Mouse (Mus musculus) heart, embryonic 13.5 days (tissue): ENCODE data around the gene Bcl7a. TPM values are rescaled to one million over a fixed set of nuclear protein-coding genes. Genes with fewer than 3 reads are reported as not detected.

Experiments
- ATAC-seq: fragments of 200-750 bp; cut with Nextera tagmentation; 2 replicates; pipeline ENCODE4 v1.8.0; 2017; ENCODE audit warnings: moderate TSS enrichment; ENCODE audit not compliant: insufficient number of reproducible peaks, low FRiP score, low TSS enrichment; ENCODE audit errors: extremely low read depth
- H3K27ac ChIP-seq: fragments of 300-500 bp; sonication (generic); replicated peaks from 2 replicates; pipeline ENCODE4 v1.5.1; 2015; ENCODE audit warnings: moderate library complexity, mild to moderate bottlenecking, inconsistent platforms
- H3K27me3 ChIP-seq: fragments of 300-500 bp; sonication (generic); replicated peaks from 2 replicates; pipeline ENCODE4 v1.6.1; 2015; ENCODE audit warnings: mild to moderate bottlenecking, inconsistent platforms
- H3K36me3 ChIP-seq: fragments of 300-500 bp; sonication (generic); 2 replicates; pipeline ENCODE4 v1.6.1; 2015; ENCODE audit warnings: mild to moderate bottlenecking, inconsistent platforms
- H3K4me1 ChIP-seq: fragments of 300-500 bp; sonication (generic); 2 replicates; pipeline ENCODE4 v1.6.1; 2015; ENCODE audit warnings: inconsistent platforms
- H3K4me2 ChIP-seq: fragments of 300-500 bp; sonication (generic); 2 replicates; pipeline ENCODE4 v1.6.1; 2015; ENCODE audit warnings: inconsistent platforms, mild to moderate bottlenecking, moderate library complexity
- H3K4me3 ChIP-seq: fragments of 300-500 bp; sonication (generic); 2 replicates; pipeline ENCODE4 v1.5.1; 2015; ENCODE audit warnings: moderate library complexity, mild to moderate bottlenecking, inconsistent platforms
- H3K9ac ChIP-seq: fragments of 300-500 bp; sonication (generic); 2 replicates; pipeline ENCODE4 v1.6.1; 2015; ENCODE audit warnings: inconsistent platforms, mild to moderate bottlenecking, moderate library complexity
- H3K9me3 ChIP-seq: fragments of 300-500 bp; sonication (generic); 2 replicates; pipeline ENCODE4 v1.6.1; 2016; ENCODE audit warnings: inconsistent platforms
- WGBS: fragments of 180-500 bp; shearing (Covaris S2); methylation state at CpG from one replicate; pipeline ENCODE4 v1.1.7; 2015; ENCODE audit warnings: mixed read lengths; 5-methylcytosine and 5-hydroxymethylcytosine counted together
- polyA plus RNA-seq: library from polyadenylated mRNA; unstranded; fragments of >200 nt; fragmentation: Nextera tagmentation; extraction: Ambion mirVana; gene quantifications from 2 replicates; pipeline ENCODE4 v1.2.1, GENCODE M21; 2015

The Bcl7a gene
- polyA plus RNA-seq, 1 experiment from 2014 or later, result 13.5 TPM

DNA sequence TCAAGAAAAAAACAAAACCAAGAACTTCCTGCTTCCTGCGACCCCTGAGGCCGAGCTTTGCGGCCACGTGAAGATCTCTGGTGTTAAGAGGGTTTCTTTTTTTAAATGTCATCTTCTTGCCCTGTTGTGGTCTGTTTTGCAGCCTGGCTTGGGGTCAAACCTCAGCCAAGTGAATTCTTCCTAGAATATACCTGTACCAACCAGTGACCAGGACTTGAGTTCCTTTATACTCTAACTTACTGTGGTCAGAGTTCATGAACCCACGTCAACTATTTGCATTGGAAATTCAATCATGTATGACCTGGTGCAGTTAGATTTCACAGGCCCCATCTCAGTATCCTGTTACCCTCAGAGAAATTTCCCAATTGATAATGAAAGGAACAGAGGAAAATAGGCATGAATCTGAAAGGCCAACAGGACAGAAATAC lies 35.9 kb downstream of the Bcl7a start:
- no peak overlapping the region for H3K27ac ChIP-seq
- ATAC-seq, result no peak
- H3K36me3 ChIP-seq, result peaks cover 6% of the 10 kb centered on the region
- H3K9me3 ChIP-seq, result no peaks in the 10 kb centered on the region; the same call in 1 of the 2 replicates
- H3K27me3 ChIP-seq, result 0 out of 2 replicates have a peak, but pooled peaks cover 5% of the 10 kb centered on the region
- H3K4me1 ChIP-seq, result peaks cover 48% of the 10 kb centered on the region
- no peak overlapping the region for H3K4me3 ChIP-seq
- 52% methylated on average over 5 of the region's 5 CpGs for WGBS
- H3K9ac ChIP-seq, result no peak overlapping the region
- H3K4me2 ChIP-seq, result no peak overlapping the region

DNA sequence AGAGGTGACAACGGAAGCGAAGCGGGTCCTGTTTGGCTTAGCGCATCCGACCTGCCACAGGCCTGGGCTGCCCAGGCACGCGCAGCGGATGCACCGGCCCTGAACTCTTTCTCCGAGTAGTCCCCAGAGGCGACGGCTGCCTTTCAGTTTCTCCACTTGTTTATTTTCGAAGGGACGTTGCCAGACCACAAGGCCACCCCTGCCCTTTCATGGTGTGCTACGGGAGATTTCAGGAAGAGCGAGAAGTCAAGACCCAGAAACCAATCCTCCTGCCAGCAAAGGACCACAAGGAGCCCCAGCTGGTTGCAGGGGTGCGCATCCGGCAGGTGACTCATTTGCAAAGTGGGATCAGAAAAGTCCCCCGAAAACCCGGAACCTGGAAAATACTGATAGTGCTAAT lies 38.3 kb downstream of the Bcl7a start:
- Histone ChIP-seq H3K4me2 (peak overlapping the region; percentile 53), H3K27me3 (0 out of 2 replicates have a peak, but pooled peaks cover 5% of the 10 kb centered on the region), H3K9me3 (peaks cover 1% of the 10 kb centered on the region), H3K27ac (no peak overlapping the region), H3K36me3 (no peaks in the 10 kb centered on the region), H3K9ac (peak overlapping the region; percentile 29), H3K4me3 (peak overlapping the region; percentile 11), H3K4me1 (peaks cover 38% of the 10 kb centered on the region)
- WGBS, result 11% methylated on average over 20 of the region's 20 CpGs
- ATAC-seq, result no peak

DNA sequence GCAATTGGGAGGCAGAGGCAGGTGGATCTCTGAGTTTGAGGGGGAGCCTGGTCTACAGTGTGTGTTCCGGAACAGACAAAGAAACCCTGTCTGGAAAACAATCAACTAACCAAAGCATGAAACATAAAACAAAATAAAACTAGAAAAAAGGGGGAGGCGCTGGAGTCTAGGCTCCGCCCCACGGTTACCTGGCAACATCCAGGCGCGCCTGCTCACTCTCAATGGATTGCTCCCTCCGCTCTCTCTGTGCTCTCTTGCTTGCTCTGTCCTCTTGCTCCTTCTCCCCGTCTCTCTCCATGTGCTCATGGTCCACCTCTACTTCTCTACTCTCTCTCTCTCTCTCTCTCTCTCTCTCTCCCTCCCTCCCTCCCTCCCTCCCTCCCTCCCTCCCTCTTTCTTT lies 39.1 kb downstream of the Bcl7a start:
- H3K4me3 ChIP-seq, result no peak overlapping the region
- no peaks in the 10 kb centered on the region for H3K36me3 ChIP-seq
- no peak overlapping the region for H3K4me2 ChIP-seq
- H3K27ac ChIP-seq, result no peak overlapping the region
- H3K27me3 ChIP-seq, result 0 out of 2 replicates have a peak, but pooled peaks cover 5% of the 10 kb centered on the region
- peaks cover 2% of the 10 kb centered on the region for H3K9me3 ChIP-seq
- peaks cover 31% of the 10 kb centered on the region for H3K4me1 ChIP-seq
- no peak for ATAC-seq
- no peak overlapping the region for H3K9ac ChIP-seq
- 77% methylated on average over 8 of the region's 8 CpGs for WGBS

DNA sequence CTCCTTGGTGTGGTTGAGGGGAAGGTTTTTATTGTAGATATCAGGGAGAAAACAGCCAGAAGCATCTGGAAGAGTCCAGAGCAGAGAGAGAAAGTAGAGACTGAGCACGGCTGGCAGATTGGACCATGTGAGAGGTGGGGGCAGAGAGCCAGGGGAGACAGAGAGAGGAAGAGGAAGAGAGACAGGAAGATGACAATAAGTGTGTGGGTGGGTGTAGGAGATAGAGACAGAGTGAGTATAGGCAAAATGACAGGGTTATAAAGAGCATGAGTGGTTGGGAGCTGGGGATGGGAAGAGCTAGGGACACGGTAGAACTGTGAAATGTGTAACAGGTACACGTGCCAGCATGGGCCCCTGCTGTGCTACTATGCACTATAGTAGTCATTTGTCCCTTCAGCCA lies 44.8 kb downstream of the Bcl7a start:
- ATAC-seq, result no peak
- H3K36me3 ChIP-seq, result no peaks in the 10 kb centered on the region
- no peak overlapping the region for H3K27ac ChIP-seq
- no peak overlapping the region for H3K4me3 ChIP-seq
- H3K27me3 ChIP-seq, result no peaks in the 10 kb centered on the region
- peaks cover 2% of the 10 kb centered on the region for H3K9me3 ChIP-seq
- peaks cover 25% of the 10 kb centered on the region for H3K4me1 ChIP-seq
- no peak overlapping the region for H3K9ac ChIP-seq
- 21% methylated on average over 3 of the region's 3 CpGs for WGBS
- H3K4me2 ChIP-seq, result no peak overlapping the region

DNA sequence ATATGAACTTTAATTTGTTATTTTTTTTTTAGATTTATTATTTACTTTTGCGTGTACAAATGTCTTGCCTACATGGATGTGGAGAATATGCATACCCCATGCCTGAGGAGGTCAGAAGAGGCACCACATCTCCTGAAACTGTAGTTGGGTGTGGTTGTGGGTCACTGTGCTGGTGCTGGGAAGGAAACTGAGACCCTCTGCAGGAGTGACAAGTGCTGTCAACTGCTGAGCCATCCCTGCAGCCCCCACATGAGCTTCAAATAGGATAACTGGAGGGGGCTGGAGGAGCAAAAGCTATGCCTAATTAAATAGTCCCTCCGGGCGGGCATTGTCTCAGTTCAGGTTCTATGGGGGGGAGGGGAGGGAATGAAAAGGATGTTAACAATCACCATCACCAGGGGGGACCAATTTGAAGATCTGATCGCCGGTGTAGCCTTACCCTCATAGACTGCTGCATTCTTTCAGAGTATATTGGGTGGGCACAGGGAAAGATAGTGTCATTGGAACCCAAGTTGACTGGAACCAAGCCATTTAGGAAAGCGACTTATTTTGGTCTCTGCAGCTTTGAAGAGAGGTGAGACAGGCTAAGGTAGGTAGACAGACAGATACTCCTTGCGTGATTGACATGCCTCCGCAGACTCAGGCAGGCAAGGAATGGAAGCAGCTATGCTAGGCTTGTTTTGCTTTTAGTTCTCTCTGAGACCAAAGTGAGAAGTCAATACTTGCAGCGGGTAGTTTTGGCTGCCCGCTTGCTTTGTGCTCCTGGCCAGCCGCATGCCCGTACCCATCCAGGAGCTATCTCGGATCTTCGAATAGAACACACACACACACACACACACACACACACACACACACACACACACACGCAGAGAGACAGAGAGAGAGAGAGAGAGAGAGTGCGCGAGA lies 47.2 kb downstream of the Bcl7a start:
- ATAC-seq, result no peak
- peak overlapping the region; percentile 72 for H3K4me2 ChIP-seq
- H3K4me3 ChIP-seq, result peak overlapping the region; percentile 50
- H3K4me1 ChIP-seq, result peaks cover 37% of the 10 kb centered on the region
- WGBS, result 8% methylated on average over 17 of the region's 17 CpGs
- no peak overlapping the region for H3K27ac ChIP-seq
- H3K27me3 ChIP-seq, result no peaks in the 10 kb centered on the region
- H3K9me3 ChIP-seq, result peaks cover 2% of the 10 kb centered on the region; the same call in 1 of the 2 replicates
- no peaks in the 10 kb centered on the region for H3K36me3 ChIP-seq
- H3K9ac ChIP-seq, result peak overlapping the region; percentile 77

- no peak for ATAC-seq
- no peaks in the 10 kb centered on the region for H3K36me3 ChIP-seq
- H3K4me3 ChIP-seq, result peak overlapping the region; percentile 50
- peak overlapping the region; percentile 77 for H3K9ac ChIP-seq
- H3K27ac ChIP-seq, result no peak overlapping the region
- H3K4me1 ChIP-seq, result peaks cover 43% of the 10 kb centered on the region
- 11% methylated on average over 5 of the region's 5 CpGs for WGBS
- peak overlapping the region; percentile 72 for H3K4me2 ChIP-seq
- no peaks in the 10 kb centered on the region for H3K27me3 ChIP-seq
- H3K9me3 ChIP-seq, result peaks cover 2% of the 10 kb centered on the region; the same call in 1 of the 2 replicates
These were observed 47.8 kb downstream of the Bcl7a start for GRCm38 (mm10) chr5:123391442-123391809.

DNA sequence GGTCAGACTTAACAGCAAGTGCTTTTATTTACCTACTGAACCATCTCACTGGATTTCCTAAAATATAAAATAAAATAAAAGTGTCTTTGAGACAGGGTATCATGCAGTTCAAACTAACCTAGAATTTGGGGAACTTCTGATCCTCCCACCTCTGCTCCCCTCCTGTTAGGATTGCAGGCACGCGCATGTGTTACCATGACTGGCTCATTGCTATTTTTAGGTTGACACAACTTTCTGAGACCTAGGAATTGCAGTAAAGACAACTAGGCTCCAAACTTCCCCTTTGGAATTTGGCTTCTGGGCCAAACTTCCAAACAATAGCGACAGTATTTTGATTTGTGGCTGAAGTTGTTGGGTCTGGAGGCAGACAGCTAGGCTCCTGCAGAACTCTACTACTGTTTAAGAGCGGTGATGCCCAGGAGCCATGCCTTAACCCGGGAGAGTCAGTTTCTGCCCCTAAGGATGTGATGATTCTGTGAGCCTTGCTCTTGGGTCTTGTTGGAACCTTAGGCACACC lies 50.2 kb downstream of the Bcl7a start:
- WGBS, result 11% methylated on average over 5 of the region's 5 CpGs
- Histone ChIP-seq H3K9ac (peak overlapping the region; percentile 70), H3K4me3 (peak overlapping the region; percentile 98), H3K9me3 (no peaks in the 10 kb centered on the region), H3K27me3 (no peaks in the 10 kb centered on the region), H3K36me3 (no peaks in the 10 kb centered on the region), H3K4me2 (peak overlapping the region; percentile 93), H3K4me1 (peaks cover 60% of the 10 kb centered on the region), H3K27ac (peak overlapping the region; percentile 94)
- no peak for ATAC-seq

DNA sequence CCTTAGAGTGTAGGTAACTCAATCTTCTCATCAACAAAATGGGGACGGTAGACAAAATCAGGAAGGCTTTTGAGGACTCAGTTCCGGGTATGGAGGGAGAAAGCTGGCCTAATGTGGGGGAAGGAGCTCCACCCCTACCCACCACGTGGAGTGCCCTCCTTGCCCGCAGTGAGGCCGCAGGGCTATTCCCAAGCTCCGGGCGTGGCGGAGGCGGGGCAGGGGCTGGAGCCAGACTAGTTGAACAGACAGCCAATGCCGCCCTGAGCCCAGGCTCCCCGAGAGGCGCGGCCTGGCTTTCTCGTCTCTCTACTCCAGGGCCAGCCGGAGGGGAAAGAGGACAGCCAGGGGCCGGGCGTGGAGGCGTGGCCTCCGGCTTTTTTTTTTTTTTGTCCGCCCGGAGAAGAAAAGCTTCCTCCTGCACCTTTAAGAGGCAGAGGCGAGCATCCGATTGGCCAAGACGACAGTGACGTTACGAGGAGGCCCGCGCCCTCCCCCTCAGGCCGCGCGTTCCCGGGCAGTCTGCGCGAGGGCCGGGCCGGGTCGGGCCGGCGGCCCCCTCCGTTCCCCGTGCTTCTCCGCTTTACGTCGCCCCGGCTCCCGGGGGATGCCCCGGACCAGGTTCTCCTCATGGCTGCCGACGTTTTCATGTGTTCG lies 50.8 kb downstream of the Bcl7a start, which contains the start of gene Mlxip:
Gene Mlxip (plus strand): TSS at position 496 of the 654 bp plus-strand sequence.
- peak; percentile 94 for ATAC-seq
- under 1% methylated on average over 49 of the region's 50 CpGs for WGBS
- Histone ChIP-seq H3K27me3 (no peaks in the 10 kb centered on the region), H3K27ac (peak within 1 kb of the TSS; percentile 94), H3K36me3 (no peaks in the 10 kb centered on the region), H3K4me3 (peak within 1 kb of the TSS; percentile 98), H3K9me3 (no peaks in the 10 kb centered on the region), H3K4me2 (peak within 1 kb of the TSS; percentile 93), H3K9ac (peak within 1 kb of the TSS; percentile 96), H3K4me1 (peaks cover 60% of the 10 kb centered on the region)

DNA sequence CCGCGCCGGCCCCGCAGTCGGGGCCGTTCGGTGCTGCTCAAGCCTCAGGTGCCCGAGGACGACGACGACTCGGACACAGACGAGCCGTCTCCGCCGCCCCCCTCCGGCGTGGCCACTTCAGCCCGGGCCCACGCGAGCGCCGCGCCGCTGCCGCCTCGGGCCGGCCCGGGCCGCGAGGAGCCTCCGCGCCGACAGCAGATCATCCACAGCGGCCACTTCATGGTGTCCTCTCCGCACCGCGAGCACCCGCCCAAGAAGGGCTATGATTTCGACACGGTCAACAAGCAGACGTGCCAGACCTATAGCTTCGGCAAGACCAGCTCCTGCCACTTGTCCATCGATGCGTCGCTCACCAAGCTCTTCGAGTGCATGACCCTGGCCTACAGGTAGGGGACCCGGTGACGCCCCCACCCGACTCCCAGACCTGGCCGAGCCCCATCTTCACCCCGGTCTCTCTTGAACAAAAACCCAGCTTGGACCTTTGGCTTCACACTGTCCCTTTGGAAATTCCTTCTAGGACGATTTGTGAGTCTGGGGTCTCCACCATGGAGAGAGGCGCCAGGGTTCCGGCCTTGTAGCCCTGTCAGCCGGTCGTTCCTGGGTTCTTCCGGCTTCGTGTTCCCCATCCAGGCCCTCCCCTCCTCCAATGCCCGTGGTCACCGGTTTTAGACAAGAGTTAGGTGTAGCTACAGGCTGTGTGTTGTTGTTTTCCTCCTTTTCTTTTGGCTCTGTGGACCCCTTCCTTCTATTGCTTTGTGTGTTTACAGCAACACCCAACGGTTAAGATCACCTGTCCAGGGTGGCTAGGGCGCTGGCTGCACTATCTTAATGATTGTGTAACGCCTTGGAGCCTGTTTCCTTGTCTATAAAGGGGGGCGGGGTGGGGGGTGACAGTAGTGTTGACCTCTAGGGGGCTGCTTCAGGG lies 51.6 kb downstream of the Bcl7a start:
- no peaks in the 10 kb centered on the region for H3K27me3 ChIP-seq
- H3K4me1 ChIP-seq, result peaks cover 57% of the 10 kb centered on the region
- peak overlapping the region; percentile 93 for H3K4me2 ChIP-seq
- no peaks in the 10 kb centered on the region for H3K36me3 ChIP-seq
- peak overlapping the region; percentile 98 for H3K4me3 ChIP-seq
- ATAC-seq, result no peak; the same call in 1 of the 2 replicates
- under 1% methylated on average over 58 of the region's 65 CpGs for WGBS
- peak overlapping the region; percentile 94 for H3K27ac ChIP-seq
- H3K9ac ChIP-seq, result peak overlapping the region; percentile 96
- H3K9me3 ChIP-seq, result no peaks in the 10 kb centered on the region

DNA sequence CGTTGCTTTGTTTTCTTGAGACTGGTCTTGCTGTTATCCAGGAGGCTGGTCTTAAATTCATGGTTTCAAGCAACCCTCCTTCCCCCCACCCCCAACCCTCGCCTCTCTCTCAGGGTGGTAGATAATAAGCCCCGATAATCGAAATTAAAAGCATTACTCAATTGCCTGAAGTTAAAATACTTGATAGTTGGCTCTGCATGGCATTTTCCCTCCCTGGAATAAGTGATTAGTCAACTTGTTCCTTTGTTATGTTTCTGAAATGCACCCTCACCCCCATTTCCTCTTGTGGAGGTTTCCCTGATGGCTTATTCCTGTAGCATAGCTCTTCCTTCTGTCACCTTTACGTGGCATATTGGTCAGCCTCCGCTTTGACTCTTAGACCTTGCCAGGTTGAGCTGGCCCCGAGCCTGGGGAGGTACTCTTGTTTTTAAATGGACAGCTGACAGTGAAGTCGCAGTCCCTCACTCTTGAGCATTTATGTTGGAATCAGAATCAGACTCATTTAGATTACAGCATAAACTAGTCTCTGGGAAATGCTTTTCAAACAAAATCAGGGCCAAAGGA lies 53.3 kb downstream of the Bcl7a start:
- Histone ChIP-seq H3K4me1 (peaks cover 48% of the 10 kb centered on the region), H3K4me2 (peak overlapping the region; percentile 93), H3K27ac (peak overlapping the region; percentile 10), H3K4me3 (peak overlapping the region; percentile 98), H3K9me3 (no peaks in the 10 kb centered on the region), H3K27me3 (no peaks in the 10 kb centered on the region), H3K9ac (peak overlapping the region; percentile 96), H3K36me3 (no peaks in the 10 kb centered on the region)
- 52% methylated on average over 8 of the region's 8 CpGs for WGBS
- ATAC-seq, result no peak
